Mouse (Mus musculus) layer of hippocampus, adult 9-10 months (tissue): ENCODE data around the gene Cfap57.
"Not testable (repeated sequence)": the region's sequence is repeated elsewhere in the genome, so short reads cannot be mapped to it uniquely, and the experiment has no call there.

ENCODE experiments used
- DNase-seq: peaks from one replicate; pipeline ENCODE4 v3.0.0; 2022; ENCODE audit warnings: low spot score

Cfap57 gene

DNA sequence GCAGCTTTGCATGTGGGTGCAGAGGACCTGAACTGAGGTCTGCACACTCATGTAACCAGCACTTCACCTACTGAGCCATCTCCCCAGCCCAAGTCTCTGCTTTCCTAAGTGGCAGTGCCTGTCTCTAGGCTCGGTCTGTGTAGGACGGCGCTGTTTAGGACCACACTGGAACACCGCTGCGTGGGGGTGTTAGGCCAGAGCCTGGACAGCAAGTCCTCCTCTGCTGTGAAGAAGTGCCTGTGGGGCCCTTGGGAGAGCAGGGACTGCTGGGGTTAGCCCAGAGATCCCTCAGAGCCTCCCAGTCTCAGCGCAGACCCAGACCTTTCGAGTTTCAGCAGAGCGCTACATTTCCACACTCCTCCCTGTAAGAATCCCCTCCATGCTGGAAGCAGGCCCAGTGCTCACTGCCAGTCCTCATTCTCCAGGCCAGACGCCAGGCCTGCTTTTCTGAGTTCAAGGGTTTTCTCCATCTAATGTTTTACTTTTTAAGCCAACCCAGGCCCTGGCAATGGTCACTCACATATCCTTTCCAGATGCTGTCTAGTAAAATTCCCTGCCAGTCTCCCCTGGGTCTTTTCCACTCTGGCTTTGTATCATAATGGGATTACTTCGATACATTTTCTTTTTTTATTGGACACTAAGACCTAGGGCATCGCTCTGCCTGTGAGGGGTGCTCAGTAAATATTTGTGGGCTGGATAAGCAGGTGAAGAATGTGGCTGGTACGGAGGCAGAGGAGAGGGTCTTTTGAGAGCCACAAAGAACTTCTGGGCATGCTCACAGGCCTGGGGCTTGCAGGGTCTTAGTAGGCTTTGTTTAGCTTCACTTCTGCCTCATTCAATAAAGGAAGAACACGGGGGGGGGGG, 56.3 kb downstream of the Cfap57 start:
- no peak for DNase-seq

DNA sequence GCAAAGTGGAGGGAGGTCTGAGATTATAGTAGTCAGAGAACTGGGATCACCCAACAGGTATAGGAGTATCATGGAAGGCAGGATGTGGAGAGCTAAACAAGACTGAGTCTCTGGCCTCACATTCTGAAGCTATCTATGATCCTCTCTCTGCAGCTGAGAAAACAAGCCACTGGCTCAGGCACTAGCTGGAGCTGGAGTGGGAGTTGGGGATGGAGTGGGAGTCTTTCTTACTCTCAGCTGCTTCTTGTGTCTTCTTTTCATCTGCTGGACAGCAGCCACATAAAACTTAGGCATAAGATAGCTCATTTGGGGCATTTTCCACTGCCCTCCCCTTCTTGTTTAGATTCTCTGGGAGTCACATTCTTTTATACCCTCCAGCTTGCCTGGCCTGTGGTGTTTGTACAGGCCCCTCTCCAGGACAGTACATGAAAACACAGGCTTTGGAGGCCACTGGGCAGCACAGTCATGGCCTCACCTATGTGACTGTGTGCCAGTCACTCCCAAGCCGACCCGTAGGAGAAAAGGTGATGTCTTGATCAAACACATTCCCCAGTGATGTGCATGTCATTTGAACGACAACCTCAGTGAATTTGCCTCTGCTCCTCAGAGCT, 67.4 kb downstream of the Cfap57 start:
- no peak for DNase-seq

DNA sequence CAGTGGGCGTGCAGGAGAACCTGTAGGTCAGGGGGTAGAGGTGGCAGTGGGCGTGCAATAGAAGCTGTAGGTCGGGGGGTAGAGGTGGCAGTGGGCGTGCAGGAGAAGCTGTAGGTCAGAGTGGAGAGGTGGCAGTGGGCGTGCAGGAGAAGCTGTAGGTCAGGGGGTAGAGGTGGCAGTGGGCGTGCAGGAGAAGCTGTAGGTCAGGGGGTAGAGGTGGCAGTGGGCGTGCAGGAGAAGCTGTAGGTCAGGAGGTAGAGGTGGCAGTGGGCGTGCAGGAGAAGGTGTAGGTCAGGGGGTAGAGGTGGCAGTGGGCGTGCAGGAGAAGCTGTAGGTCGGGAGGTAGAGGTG, 72.5 kb downstream of the Cfap57 start:
- DNase-seq, result not testable (repeated sequence)

DNA sequence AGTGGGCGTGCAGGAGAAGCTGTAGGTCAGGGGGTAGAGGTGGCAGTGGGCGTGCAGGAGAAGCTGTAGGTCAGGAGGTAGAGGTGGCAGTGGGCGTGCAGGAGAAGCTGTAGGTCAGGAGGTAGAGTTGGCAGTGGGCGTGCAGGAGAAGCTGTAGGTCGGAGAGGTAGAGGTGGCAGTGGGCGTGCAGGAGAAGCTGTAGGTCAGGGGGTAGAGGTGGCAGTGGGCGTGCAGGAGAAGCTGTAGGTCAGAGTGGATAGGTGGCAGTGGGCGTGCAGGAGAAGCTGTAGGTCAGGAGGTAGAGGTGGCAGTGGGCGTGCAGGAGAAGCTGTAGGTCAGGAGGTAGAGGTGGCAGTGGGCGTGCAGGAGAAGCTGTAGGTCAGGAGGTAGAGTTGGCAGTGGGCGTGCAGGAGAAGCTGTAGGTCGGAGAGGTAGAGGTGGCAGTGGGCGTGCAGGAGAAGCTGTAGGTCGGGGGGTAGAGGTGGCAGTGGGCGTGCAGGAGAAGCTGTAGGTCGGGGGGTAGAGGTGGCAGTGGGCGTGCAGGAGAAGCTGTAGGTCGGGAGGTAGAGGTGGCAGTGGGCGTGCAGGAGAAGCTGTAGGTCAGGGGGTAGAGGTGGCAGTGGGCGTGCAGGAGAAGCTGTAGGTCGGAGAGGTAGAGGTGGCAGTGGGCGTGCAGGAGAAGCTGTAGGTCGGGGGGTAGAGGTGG, 73.0 kb downstream of the Cfap57 start:
- not testable (repeated sequence) for DNase-seq

DNA sequence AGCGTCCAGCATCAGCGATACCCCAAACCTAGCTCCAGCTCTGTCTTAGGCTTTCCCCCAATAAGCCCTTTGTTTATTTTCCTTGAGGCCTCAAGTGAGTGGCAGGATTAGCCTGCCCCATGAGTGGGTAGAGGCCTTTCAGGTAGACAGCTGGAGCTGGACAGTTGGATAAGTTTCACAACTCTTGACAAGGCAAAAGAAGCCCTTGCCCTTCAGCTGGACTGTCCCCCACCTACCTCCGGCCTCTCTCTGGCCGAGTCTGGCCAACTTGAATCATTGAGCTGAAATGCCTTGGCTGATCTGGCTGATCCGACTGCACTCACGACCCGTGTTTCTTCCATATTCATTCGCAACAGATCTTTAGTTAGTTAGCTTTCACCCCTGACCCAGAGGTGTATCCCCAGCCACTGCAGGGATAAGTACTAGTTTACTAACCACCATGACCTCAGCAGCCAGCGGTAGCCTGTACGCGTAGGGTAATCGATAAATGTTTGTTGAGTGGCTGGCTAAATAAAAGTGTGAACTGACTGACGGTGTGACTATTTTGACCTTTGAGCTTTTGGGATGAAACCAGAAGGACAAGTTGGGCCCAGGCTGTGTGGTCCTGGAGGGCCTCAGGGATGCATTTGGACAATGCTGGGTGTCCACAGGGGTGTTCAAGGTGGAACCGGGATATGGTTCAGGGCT, 76.0 kb downstream of the Cfap57 start:
- no peak for DNase-seq

DNA sequence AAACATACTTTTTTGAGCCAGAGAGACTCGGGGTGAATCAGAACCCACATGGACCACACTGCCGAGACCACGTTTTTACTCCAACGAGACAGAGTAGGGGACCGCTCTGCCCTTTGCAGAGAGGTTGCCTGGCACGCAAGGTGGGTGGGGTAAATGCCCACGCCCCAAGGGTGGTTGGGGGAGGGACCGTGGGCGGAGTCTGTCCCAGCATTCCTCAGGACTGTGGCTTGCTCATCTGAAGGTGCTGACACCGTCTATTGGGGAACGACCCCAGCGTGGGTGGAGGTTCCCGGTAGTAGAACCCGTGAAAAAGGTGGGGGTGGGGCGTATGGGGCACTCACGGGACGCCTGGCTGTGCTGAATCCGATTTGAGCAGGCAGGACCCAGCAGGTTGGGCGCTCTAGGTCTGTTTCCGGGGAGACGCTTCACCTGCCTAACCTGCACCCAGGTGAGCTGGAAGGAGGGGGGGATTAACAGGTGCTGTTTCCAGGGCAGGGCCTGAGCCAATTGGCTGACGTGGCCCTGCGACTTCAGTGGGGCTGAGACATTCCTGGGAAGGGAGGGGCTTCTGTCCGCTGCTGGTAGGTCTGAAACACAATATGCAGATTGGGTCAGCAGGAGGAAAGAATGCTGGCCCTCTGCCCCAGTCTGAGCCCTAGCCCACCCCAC, 76.9 kb downstream of the Cfap57 start, which contains the start of gene Tmem125:
Tmem125 (minus strand) TSS at position 453 of the 669 bp plus-strand sequence.
- DNase-seq, result no peak

DNA sequence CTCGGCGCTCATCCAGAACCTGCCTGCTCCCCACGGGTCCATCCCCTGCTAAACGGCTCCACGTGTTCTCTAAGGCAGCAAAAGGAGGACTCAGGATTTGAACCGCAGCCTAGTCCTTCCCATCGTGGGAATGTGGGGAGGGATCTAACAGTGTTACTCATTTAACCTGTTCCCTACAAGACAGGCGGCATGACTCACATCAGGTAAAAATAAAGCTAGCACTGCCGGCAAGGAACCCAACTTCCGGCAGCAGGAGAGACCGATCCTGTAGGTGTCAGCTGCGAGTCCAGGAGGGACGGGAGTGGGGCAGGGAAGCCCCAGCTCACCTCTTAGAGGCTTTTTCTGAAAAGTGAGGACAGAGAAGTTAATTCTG, 77.4 kb downstream of the Cfap57 start:
- no peak for DNase-seq

DNA sequence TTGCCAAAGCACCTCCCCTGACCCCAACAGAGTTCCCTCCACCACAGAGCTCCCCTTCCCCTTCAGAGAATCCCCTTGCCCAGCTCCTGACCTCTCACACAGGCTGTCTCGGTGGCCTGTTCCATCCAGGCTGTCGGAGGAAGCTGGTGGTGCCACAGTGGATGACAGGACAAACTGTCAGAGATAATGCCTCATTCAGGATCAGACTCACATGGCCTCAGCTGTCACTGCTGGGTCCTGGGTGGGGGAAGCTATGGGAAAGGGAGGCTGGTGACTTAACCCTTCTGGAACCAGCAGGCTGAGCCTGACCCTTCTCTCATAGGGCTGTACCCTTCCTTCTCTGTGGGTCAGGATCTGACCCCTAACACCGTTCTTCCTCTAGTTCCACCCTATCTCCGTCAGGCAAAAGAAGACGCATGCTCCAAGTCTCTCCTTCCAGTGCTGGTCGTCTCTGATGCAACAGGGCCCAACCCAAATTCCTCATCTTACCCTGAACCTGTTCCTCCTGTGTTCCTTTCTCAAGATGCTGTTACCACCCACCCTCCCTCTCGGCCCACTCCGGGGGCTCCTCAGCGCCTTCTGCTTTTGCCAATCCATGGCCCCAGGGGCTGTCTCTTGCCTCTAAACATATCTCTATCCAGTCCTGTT, 77.9 kb downstream of the Cfap57 start:
- no peak for DNase-seq

DNA sequence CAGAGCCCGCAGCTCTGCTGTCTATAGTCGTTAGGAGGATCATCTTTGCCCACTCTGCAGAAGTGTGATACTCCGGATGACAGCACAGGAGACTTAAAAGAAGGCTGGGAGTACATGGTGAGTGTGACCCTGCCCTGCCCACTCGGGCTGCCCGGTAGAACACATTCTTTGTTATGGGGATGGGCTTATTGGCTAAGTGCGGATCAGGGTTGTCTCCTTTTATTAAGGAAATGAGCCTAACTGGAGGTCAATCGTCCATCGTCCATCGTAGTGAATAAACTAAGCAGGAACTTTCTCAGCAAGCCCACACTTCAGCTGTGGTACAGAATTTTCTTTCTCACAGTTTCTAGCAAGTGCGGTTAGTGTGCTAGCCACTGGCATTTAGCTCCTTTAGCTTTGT, 80.7 kb downstream of the Cfap57 start:
- no peak for DNase-seq

DNA sequence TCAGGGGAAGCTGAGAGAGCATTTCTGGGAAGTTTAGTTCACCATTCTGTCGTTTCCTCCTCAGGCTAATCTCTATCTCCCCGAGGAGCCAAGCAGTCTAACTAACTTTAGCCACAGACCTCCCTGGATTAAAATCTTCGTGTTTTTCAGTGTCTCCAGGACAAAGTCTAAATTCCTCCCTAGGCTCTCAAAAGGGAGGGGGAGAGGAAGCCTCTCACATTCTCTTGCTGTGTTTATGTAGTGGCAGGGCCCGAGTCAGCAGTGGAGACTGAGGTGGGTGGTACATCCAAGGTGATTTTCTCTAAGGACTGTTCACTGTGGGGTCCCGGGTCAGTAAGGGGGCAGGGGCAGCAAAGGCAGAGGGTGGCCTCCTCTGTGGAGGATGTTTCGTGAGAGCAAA, 82.8 kb downstream of the Cfap57 start:
- no peak for DNase-seq

DNA sequence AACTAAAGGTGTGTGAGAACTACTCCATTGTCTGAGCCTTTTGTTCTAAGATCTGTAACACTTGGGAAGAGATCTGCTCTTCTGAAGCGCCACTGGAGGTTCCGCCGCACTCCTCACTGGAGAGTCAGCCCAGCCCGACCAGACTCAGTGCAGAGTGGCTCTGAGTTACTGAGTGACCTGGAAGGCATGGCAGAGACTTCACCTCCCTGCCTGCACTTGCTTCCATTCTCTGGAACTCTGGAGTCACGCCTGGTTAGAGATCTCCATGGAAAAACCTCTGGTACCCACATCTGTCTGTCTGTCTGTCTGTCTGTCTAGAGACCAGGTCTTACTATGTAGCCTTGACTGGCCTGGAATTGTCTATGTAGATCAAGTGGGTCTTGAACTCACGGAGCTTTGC, 85.0 kb downstream of the Cfap57 start:
- DNase-seq, result no peak

DNA sequence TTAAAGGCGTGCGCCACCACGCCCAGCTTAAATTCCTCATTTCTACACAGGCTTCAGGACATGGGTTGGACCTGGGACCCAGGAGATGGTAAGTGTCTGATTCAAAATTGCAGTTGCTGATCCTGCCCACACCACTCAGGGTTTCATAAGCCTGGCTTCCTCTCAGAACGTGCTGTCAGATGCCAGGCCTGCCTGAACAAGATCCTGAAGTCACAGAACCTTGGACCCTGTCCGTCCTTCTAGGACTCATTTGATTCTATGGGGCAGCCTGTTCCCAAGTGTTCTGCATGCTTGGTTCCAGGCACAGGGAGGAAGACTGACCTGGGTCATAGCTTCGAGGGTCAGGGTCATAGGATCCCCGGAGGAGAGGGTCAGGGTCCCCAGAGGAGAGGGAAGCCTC, 87.0 kb downstream of the Cfap57 start:
- DNase-seq, result no peak

DNA sequence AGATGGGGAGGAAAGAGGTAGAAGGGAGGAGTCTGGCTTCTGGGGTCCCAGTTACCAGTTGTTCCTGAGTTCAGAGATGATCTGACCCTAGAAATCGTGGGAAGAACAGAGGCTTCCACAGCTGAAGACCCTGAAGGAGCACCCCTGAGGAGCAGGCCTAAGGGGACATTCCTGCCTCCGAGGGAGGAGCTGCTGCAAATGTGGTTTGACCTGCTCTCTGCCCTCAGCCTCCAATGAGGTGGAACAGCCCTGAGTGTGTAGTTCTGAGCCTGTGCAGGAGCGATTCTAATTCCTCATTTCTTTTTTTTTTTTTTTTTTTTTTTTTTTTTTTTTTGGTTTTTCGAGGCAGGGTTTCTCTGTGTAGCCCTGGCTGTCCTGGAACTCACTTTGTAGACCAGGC, 87.4 kb downstream of the Cfap57 start:
- no peak for DNase-seq

DNA sequence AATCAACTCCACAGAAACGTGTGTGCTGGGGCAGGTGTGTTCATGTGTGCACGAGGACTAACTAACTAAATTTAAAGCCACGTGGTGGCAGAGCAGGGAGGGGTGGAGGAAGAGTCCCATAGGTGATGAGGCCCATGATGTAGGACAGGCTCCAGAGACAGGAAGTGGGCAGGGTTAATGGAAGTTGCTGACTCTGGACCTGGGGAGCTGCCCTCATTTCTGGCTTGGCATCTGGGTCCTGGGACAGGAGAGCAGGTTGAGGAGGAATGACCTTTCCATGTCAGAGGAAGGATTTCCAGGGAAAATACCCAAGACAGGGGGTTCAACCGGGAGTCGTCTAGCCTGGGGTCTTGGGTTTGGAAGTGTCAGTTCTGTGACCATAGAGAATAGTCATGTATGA, 87.9 kb downstream of the Cfap57 start:
- no peak for DNase-seq

DNA sequence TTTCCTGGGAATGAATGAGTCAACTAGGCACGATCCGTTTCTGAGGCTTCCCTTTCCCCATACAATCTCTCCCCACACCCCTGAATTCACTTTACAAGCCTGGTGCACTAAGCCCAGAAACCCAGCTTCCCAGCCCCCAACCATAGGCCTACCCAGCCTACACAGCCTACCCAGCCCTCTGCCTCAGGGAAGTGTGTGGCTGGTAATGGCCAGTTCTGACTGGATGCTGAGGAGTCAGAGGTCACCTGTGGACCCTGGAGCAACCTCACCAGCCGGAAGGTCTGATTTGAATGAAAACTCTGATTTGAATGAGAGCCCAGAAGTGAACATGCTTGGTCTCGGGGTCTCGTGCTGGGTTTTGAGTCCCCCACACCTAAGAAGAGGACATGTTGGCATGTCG, 92.9 kb downstream of the Cfap57 start:
- no peak for DNase-seq

DNA sequence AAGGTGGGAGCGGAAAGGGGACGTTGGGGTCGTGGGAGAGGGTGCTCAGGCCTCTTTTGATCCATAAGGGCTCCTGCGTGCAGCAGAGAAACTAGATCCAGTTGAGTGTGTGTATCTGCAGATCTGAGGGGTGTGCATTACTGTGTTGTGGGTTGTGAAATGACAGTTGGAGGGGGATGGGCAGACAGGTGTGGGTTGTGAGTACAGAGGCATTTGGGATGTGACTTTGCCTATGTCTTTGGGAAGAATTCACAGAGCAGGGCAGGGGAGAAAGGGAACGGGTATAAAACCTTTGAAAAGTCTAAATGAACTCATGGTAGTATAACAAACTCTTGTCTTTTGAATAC, 93.3 kb downstream of the Cfap57 start:
- DNase-seq, result no peak

DNA sequence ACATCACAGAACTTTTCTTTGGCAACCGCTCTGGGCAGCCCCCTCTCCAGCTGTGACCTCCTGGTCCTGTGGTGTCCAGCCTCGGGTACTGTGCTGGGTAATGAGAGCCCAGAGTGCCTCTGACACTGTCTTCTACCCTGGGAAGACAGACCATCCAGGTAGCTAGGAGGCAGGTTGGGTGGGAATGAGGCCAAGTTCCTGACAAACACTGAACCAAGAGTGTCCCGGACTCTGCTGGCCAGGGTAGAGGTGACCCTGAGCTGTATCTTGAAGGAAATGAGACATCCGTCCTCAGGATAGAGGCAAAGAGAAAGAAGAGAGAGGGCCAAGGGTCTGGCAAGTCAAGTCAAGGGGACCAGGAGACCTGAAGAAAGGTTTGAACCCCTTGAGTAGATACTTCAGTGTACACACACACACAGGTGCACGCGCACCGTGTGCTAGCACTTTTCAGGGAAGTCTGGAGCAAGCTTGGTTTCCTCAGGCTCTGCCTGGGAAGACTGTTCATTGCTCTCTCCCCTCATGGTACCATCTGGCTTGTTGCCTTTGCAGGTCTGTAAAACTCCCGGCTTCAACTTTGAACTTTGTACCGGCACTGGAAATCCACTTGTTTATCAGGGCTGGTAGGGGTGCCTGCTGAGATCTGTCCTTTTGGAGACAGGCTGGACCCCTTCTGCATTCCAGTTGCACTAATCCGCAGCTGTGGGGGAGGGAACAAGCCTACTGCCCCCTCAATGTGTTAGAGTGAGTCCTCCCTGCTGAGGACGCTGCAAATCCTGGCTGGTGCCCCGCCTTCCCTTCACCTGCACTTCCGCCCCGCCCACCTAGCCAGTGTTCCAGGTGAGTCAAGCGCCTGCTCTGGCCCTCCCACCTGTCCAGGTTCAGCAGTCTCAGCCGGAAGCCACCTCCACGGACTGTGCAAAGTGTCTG, 93.9 kb downstream of the Cfap57 start, which contains the start of gene 2610528J11Rik:
2610528J11Rik (plus strand) TSS at position 592 of the 927 bp plus-strand sequence.
- DNase-seq, result no peak

DNA sequence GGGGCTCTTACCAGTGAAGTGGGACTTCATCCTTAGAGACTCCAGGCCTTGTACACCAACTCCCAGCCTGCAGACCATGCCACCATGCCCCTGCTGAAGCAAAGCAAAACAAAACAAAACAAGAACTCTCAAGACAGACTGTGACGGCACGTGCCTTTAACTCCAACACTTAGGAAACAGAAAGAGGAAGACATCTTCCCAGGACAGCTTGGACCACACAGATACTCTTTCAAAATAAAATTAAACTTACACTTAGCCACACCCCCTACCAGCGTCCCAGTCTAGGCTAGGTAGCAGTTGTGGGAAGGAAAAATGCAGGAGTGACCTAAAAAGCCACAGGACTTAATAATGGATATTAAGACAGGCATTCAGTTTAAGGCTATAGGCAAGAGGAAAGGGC, 94.8 kb downstream of the Cfap57 start:
- DNase-seq, result no peak

DNA sequence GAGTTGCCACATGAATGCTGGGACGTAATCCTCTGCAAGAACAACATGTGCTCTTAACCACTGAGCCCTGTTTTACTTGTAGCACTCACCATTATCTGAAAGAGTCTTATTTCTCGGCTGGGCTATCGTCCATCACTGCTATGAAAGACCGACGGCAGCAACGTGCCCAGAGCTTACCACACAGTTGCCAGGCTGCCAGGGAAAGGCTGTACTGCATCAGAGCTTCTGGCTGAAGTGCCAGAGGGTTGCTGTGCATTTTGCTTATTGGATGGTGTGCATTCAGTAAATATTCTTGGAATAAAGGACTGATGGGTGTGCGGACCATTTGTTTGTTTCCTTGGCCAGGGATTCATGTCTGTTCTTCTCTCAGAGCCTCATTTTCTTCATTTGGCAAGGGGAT, 96.6 kb downstream of the Cfap57 start:
- DNase-seq, result no peak

DNA sequence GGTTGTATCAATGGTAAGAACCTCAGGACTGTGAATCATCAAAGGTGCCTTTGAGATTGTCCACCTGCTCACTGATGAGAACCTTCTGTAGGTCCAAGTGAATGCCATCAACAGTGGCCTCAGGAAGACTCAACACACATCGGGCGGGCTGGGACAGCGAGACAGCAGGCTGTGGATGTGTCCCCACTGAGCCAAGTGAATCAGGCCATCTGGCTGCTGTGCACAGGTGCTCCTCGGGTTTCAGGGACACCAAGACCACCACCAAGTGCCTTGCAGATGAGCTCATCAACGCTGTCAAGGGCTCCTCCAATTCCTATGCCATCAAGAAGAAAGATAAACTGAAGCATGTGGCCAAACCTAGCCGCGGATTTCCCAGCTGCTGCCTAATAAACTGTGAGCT, 98.3 kb downstream of the Cfap57 start:
- DNase-seq, result no peak
